Mouse (Mus musculus): ENCODE measurements around the gene Usp46.
A peak's percentile ranks its signal among the peaks of the same experiment; 100 is the strongest.
"Not testable (repeated sequence)": the region's sequence is repeated elsewhere in the genome, so short reads cannot be mapped to it uniquely, and the experiment has no call there.

Gene Usp46

DNA sequence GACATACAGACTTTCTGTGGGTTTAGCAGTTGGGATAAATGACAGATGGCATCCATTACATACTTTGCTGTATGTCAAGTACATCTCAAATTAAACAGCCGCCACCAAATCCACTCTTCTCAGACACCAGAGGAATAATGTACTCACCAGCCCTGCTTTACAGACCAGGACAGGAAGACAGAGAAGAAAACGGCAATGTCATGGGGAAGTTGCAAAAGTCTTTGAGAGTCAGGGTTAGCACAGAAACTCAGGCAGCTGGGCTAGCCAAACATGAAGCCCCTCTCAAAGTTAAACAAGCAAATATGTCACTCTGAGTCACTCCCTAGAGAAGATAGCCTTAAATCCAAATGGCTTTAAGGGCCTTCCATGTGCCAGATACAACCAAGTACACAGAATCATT is 40.0 kb downstream of the Usp46 start:
- DNase-seq (ENCODE audit: low spot score) = no peak

DNA sequence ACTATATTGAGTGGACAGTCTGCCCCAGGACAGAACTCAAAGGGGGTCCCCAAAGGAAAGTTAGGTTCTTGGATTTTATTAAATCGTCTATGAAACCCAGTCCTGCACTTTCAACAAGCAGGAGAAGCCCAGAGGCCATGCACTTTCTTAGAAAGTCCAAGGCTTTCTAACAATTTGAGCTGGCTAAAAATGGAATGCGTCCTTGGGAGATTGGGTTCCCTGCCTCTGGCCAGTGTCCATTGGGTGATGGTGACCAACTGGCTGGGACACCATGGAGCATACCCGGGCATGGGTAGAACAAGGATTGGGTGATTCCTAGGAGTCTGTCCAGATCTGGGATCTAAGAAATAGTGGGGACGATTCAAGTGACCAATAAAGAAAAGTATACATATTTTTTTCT is 47.7 kb downstream of the Usp46 start:
- no peak for DNase-seq (ENCODE audit: low spot score)

DNA sequence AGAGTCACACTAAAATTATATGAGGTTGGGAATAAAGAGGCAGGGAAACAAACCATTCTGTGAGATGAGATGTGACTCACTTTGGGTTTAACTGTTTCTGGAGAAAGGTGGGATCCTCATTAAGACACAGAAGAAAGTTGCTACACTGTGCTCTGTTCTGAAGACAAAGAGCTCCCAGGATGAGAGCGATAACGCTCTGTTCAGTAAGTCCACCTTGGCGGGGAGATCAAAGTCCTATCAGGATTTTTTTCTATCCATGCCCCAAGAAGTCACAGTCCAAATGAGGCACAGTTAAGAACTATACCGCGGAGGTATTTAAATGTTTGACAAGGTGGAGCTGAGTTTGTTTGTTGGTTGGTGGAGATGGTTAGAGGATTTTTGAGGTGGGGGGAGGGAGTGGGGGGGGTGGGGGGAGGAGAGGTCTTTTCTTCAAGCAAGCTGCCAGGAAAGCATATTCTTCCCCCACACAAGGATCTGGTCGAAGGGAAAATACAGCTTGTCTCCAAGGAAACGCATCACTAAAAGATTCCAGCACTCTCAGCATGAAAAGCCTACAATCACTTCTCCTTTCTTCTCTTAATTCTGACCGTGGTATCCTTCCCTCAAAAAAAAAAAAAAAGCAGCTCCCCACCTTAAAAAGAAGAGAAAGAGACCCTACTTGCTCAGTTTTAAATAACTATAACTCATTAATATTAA is 49.2 kb downstream of the Usp46 start:
- DNase-seq (ENCODE audit: low spot score) = no peak

DNA sequence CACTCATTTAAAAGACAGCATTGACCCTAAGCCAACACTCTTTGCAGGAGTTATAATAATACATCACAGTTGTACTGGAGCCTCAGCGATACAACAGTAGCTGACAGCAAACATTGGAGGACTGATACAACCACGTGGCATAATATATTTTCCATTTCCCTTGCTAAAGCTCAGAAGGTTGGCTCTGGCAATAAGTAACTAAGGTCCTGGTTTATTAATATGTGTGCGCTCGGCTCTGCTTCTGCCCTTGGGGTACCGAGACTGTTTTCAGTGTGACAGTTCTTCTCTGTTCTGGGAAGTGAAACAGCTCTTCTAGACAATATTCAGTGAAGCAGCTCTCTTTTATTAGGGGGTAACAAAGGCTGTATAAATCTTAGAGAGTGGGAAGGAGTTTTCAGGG is 50.7 kb downstream of the Usp46 start:
- no peak for DNase-seq (ENCODE audit: low spot score)

DNA sequence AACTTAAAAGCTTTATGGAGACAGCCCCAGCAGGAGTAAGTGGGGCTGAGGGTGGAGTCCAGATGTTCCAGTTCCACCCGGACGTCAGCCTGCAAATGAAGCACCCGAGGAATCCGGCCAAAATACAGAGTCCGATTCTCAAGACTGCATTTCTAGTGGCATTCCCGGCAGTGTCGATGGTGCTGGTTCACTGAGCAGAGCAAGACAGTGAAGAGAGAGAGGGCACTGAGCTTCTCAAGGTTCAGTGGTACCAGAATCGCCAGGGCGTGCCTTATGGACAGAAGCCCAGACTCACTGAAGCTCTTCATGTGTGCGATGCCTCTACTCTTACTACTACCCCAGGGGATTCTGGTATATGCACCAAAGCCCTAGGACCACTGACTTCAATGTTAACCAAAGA is 56.6 kb downstream of the Usp46 start:
- no peak for DNase-seq (ENCODE audit: low spot score)

DNA sequence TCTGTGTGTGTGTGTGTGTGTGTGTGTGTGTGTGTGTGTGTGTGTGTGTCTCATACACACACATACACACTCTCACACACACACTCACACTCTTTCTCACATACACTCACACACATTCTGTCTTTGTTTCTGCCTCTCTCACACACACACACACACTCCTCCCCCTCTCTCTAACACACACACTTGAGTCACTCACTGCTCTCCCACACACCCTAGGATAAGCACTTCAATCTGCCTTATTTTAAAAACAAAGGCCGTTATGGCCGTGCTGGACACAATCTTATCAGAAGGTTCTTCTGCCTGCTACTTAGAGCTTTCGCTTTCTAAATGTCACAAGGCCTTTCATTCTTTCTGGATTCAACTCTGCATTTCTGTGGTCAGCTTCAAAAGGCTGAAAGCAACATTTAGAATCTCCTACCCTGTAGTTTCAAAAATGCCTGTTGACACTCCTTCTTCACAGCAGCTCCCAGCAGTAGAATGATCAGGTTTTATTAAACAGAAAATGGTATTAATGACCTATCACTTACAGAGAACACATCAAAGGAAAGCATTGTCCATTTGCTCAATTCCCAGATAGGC is 60.6 kb downstream of the Usp46 start:
- DNase-seq (ENCODE audit: low spot score) = no peak

DNA sequence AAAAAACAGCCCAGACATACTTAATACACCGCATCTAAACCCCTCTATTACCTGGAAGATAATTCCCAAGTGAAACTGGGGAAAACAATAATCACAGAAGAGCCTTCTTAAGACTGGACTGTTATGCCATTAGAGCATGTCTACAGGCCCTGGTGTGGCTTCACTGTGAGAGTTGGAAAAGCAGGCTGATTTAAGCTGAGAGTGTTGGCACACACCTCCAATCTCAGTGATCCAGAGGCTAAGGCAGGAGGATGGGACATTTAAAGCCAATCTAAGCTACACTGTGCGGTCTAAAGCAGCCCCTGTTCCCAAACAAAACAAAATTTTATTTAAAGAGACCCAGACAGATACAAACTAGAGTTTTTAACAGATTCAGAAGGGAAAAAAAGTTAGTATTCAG is 62.3 kb downstream of the Usp46 start:
- DNase-seq (ENCODE audit: low spot score) = no peak

DNA sequence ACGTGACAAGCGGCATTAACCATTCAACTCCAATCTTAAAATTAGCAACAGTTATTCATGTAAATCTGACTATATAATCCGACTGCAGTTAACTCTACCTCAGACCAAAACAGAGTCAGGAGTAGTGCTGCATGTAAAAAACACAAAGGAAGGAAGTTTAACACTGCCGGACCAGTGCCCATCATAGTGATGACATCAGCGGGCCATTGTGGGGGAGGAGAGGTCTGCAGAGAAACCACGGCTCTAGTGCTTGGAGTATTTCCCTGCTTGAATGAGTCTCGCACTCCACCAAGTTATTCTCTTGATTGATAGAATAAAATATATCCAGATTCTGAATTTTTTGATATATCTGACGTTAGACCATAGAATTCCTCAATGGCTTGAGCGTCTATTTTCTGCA is 66.5 kb downstream of the Usp46 start:
- no peak for DNase-seq (ENCODE audit: low spot score)

DNA sequence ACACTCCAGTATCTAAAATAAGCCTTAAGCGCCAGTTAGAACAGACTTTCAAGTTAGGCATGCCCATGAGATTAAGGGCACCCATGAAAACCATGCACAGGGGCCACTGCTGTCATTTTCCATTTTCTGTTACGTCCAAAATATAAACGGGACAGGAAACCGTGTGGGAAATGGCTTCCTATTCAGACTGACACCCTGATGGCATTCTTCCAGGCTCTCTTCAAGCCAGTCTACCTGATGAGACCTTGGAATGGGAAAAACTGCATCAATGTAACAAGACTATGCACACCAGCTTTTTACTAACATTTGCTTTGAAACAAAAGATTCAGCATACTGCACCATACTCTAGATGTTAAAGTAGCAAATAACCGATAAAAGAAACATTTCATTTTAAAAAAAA is 69.3 kb downstream of the Usp46 start:
- DNase-seq (ENCODE audit: low spot score) = no peak

DNA sequence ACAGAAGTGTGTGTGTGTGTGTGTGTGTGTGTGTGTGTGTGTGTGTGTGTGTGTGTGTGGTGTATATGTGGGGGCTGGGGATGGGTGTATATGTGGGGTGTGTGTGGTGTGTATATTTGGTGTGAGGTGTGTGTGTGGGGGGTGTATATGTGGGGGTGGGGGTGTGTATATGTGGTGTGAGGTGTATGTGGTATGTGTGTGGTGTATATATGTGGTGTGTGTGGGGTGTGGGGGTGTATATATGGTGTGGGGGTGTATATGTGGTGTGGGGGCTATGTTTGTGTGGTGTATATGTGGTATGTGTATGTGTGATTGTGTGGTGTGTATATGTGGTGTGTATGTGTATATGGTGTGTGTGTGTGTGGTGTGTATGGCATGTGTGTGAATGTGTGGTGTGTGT is 73.4 kb downstream of the Usp46 start:
- DNase-seq (ENCODE audit: low spot score) = no peak

DNA sequence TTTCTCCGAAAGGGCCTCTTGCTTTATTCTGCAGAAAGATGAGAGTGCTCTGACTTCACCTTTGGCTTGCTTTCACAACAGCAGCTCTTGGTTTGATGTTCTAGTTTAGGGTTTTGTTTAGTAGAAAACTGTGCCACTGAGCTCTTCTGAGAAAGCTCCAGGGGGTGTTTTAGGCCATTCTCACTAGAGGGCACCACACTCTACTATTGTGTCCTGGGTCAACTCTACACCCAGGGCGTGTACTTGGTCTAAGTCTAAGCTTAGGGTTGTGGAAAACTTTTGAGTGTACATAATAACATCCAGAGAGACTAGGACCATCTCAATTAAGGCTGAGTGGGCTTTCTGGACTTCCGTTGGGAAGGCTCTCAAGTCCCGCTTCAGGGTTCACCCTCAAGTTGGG is 74.7 kb downstream of the Usp46 start:
- no peak for DNase-seq (ENCODE audit: low spot score)

DNA sequence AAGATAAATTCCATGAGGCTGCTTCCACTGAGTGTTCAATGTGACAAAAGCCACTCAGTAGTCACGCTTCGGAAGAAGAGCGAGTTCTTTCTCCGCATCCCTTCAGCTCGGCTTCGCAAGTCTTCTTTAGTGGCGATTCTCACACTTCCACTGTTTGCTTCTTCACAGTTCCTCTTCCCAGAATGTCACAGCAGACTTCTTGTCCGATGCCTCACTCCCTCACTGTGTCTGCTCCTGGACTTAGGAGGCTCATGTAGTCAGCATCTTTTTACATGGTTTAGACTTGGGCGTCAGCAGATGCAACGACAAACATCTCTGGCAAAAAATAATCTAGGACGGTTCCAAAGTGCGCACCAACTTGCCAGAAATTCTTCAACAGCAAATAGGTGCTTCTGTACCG is 75.9 kb downstream of the Usp46 start:
- DNase-seq (ENCODE audit: low spot score) = no peak

DNA sequence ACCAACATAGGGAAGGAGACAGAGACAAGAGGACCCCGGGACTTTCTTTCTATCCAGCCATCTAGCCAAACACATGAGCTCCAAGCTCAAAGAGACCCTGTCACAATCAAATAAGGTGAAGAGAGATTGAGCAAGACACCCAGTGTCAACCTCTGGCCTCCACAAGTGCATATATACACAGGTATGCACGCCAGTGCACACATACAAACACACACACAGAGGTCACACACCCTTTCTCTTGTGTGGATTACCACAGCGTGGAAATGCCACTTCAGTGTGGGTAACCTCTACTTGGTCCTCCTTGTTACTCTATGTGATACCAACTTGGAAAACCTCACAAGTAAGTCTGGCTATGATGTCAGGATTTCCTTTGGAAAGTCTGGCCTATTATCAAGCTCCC is 78.7 kb downstream of the Usp46 start:
- no peak for DNase-seq (ENCODE audit: low spot score)

DNA sequence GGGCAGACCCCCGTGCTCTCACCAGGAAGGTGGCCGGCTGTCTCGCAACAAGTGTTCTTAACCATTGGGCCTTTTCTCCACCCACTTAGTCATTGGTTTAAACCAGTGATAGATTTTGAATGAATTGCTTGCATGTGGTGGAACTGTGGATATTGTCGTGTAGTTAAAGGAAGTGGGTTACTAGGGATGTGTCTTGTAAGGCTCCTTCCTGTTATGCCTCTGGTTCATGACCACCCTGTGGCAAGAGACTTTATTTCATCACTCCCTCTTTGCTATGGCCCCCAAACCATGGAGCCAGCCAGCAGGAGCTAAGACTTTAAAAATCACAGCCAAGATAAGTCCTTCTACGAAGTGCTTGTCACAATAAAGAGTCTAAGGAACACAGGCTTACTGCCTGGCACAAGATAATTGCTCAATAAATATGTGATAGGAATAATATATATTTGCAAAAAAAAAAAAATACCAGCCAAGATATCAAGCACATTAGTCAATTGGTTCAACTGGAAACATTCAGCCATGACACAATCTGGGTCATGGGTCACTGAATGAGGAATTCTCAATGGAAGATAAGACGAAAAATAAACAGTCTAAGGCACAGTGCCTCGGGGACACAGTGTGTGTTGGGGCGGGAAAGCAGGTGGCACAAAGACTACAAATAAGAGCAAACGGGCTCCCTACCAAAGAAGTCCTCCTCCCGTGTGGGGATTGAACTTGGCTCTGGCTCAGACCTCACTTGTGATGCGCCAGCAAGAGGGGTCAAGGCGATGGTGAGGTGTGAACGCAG is 80.3 kb downstream of the Usp46 start:
- DNase-seq (ENCODE audit: low spot score) = peak; percentile 1

DNA sequence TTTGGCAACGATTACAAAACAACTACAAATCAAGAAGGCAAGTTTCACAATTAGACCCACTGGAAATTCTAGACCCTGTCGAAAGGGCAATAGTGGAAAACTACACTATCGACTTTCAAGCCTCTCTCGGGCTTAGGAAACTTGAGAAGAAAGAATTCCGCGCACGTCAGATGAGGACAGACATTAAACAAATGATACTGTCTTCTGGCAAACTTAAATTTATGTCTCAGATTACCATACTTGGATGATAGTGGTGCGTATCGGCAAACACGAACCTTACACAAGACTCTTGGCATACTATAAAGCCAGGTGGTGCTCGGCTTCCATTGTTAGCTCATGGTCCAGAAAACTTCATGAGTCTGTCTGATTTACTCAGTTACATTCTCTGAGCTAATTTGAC is 90.8 kb downstream of the Usp46 start:
- DNase-seq (ENCODE audit: low spot score) = no peak

DNA sequence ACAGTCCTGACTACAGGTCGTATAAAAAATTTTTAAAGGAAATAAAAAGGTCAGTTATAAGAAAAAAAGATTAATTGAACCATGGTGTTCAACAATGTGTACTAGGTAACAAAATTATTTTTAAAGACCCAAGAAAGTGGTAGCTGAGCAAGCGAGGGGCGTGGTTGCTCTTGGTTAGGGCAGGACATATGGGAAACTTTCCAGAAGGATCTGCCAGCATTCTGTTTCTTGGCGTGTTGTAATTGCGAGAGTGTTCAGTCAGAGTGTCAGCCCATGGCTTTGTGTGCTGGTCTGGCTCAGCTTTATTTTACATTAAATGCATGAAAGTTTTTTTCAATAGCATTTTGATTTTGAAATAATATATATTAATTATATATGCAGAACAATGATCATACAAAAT is 96.5 kb downstream of the Usp46 start:
- DNase-seq (ENCODE audit: low spot score) = no peak

DNA sequence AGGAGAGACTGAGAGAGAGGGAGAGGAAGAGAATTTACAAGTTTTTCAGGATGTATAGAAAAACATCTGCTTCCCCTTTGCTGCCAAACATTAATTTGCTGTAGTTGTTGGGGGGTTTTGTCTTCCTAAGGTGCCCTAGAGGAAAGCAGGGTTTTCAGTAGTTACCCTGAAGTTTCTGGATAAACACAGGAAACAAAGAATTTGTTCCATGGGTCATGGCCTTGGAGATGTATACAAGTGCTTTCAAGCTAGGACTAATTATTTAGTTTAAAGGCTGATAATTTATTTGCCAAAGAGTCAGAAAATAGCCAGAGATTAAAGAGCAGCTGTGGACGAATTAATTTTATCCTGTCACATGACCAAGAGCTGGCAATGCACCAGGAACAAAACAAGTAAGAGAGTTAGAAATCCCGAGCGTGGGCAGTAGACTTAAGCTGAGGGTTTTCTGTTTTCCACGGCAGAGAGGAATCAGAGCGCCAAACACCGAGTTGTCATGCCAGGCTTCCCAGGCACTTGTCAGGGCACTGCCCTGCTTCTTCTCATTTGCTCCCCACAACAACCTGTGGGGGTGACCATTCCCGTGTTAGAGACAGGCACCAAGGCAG is 98.1 kb downstream of the Usp46 start:
- DNase-seq (ENCODE audit: low spot score) = no peak

DNA sequence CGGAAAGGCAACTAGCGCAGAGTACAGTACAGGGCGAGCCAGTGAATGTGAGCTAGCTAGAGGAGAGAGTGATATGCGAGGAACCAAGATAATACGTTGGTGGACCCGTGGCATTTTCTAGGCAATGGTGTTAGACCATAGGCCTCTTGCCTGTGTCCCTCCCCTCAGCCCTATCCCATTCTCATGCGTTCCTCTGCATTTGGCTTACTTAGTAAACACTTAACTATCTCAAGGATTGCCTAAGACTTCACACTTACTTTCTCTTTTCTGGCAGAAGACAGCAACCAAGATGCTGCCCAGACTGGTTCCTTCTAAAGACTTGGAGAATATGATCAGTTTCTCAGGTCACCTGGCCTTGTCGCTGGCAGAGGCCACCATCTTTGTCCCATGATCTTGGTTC is 98.9 kb downstream of the Usp46 start:
- no peak for DNase-seq (ENCODE audit: low spot score)

DNA sequence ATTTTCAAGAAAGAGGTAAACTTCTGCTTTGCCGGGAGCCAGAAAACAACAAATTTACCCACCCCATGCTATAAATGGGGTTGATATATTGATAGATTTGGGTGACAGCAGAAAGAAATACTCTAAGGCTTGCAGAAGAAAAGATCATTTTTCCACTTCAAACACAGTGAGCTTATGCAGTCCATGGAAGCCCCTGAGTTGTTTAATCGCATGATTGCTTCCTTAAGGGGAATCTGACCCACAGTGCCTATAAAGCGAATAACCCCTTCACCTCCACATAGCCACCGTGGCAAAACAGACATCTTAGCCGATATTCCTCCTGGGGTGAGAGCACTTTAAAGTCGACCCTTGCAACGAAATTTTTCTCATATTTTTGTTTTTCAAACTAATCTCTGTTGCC is 108.5 kb downstream of the Usp46 start:
- DNase-seq (ENCODE audit: low spot score) = no peak

DNA sequence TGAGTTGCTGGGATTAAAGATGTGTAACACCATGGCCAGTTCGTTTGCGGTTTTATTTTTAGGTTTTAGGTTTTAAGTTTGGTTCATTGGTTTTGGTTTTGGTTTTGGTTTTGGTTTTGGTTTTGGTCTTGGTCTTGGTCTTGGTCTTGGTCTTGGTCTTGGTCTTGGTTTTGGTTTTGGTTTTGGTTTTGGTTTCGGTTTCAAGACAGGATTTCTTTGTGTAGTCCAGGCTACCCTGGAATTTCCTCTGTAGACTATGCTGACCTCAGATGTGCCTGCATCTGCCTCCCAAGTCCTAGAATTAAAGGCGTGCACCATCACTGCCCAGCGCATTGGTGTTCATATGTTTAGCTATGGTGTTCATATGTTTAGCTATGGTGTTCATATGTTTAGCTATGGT is 109.6 kb downstream of the Usp46 start:
- not testable (repeated sequence) for DNase-seq (ENCODE audit: low spot score)

DNA sequence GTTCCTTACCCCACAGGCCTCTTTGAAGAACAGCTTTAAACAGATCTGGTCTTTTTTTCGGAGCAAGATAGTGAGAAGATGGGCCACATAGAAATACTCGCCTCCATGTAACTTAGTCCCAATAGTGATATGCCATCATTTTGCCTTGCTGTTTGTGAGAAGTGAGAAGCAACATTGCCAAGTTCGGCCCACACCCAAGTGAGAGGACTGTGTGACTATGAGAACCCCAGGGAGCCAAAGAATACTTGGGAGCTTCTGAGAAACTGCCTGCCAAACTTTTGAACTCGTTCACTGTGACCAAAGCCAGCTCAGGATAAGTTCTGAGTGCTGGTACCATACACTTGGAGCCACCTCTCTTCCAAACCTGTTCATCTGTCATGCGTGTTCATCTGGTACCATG is 110.1 kb downstream of the Usp46 start:
- DNase-seq (ENCODE audit: low spot score) = no peak

DNA sequence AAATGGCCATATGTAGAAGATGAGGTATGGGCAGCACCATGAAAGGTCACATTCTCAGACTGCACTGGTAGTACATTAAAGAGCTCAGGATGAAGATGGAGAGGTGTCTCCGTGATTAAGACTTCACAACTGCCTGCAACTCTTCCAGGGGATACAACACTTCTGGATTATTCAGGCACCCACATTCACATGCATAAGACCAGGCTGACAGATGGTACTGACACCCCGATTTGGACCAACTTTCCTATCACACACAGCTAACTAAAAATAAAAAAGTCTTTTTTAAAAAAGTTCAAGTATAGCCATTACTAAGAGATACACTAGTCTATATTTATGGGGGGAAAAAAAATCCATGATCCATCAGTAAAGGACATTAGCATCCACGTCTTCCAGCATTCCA is 112.5 kb downstream of the Usp46 start:
- DNase-seq (ENCODE audit: low spot score) = no peak

DNA sequence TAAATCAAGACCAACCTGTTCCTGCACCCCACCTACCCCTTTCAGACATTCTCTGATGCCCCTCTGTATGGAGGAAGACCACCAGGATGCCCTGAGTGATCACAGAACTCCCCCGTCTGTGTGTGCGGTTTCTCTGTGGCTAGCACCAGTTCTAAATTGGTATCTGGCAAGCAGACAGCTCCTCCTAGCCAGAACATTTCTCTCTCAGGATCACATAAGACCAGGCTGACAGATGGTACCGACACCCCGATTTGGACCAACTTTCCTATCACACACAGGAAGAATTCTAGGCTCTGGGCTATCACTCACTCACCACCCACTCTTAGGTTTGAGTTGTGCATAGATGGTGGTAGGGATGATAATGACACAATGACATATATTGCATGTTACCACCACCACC is 113.2 kb downstream of the Usp46 start:
- DNase-seq (ENCODE audit: low spot score) = no peak

Measured in T-cell, adult 2 months (primary cell).